Mouse (Mus musculus): ENCODE results near the gene Psat1.

Psat1 gene

DNA sequence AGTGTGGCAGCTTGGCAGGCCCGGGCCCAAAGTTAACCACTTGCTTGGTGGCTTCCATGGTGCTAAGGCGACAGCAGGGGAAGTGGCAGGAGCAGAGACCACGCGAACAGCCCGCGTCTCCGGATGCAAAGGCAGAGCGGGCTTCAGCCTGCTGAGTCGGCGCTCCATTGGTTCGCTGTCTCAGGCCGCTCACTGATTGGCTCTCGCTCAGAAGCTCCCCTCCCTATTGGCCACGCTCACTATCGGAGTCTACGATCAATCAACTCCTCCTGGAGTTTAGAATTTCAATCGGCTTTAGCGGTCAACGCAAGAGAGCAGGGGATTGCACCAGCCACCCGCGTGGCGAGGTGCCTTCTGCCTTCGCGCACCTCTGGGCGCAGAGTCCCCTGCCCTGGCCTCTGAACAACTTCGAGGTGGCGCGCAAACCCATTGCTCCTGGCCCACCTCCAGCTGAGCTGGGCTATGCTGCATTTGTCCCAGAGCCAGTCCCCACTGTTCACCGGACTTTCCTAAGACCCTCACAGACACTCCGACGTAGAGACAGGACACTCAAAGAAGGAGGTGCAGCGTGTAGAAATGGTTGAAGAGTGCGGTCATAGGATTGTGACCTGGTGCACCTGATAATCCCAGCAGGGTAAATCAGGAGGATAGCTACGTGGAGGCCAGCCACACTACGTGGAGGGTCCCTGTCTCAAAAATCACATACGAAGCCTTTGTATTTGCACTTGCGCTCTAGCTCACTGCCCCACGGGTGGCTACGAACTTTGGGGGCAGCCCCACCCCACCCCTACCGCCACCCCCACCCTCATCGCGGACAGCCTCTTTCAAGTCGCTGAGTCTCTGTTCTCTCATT lies 22.0 kb downstream of the Psat1 start:
- peak; percentile 80 for DNase-seq (ENCODE audit: low read depth, low spot score)

DNA sequence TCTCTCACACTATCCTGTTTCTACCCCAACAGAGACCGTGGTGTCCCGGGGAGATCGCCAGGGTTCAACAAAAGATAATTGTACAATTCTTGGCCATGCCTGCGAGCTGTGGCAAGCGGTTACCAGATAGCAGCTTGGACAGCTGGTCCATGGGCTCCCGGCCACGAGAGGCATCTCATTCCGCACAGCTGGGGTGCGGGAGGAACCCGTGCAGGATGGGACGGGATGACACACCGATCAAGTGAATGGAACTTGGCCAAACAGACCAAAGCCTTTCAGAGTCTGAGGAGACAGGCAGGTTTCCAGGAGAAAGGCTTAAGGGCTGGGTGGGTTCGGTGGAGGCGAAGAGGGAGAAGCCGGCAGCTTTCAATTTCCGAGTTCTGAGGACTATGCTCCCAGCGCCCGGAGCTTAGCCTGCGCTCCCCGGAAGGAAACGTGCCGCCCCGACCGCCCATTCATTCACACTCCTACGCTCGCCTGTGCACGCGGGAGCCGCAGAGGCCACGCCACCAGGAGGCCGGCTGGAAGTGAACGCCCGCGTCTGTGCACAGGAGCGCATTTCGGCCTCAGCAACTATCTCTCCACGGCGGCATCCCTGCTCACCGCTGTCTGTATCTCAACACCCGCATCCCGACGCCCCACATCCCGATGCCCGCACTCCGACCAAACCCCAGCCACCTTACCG lies 22.8 kb downstream of the Psat1 start:
- peak; percentile 16 for DNase-seq (ENCODE audit: low read depth, low spot score)

DNA sequence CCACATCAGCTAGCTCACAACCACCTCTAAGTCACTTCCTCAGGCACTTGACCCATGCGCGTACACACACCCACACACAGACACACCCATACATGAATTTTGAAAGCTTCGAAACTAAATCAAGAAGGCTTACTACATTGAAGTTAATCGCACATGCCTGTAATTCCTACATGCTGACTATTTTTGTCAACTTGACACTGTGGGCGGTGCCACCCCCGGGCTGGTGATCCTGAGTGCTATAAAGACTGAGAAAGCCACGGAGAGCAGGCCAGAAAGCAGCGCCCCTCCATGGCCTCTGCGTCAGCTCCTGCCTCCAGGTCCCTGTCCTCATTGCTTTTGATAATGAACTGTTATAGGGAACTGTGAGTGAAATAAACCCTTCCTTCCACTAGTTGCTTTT lies 23.7 kb downstream of the Psat1 start:
- DNase-seq (ENCODE audit: low read depth, low spot score): no peak

DNA sequence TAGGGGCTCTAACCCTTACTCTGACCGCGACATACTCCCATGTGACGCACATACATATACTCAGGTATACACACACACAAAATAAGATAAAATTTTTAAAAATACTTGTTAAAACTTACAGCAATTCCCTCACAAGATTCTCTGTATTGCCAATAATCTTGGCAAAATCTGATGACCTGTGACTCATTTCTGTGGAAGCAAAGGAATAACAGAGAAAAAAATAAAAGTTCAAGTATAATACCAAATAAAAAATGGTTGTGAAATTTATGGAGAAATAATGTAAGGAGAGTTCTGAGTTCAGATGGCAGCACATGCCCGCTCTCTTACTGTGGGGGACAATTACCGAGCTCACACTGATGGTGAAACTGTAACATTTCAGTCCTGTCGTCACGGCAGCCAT lies 27.8 kb downstream of the Psat1 start:
- no peak for DNase-seq (ENCODE audit: low read depth, low spot score)

DNA sequence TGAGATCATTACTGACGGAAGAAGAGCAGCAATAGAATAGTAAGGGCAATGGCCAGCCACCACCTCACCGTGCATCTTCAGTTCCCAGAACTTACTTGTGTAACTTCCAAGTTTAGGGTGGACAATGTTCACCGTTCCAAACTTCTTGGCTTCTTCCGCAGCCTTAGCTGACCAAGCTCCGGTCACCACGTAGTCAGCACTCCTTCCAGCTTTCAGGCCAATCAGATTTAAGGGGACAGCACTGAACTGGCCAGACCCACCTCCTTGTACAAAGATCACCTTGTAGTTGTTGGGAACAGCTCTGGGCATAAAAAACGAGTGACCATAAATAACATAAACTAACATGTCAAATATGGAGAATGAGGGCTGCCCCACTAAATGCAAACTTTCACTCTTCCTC lies 29.0 kb downstream of the Psat1 start:
- DNase-seq (ENCODE audit: low read depth, low spot score): no peak

DNA sequence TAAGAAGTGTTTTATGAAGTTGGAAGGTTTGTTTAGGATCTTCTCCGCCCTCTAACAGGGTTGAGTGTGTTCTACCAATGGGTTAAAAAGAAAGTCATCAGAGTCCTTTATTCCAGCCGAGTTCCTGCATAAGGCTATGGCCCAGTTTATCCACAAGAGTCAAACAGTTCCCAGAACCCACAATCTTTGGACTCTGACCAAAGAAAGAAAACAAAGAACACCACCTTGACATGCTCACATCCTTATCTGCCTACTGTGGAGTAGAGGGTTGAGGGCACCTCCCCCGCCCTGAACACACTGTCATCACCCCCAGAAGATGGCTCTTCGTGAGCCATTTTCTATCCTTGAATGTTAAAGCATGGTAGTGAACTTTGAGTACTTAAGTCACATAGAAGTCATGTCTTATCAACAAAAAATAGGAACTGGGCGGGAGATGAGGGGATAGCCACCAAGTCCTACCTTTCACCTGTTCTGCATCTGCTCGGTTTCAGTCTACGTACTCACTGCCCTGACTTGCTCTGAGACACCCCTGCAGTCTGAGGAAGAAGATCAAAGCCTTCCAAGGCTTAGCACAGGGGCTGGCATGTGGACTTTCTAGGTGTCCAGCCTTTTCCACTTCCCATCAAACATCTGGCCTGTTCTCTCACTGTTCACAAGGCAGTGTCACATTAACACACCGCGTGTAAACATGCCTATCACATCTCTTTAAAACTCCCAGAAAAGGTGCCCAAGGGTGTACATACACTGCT lies 33.7 kb downstream of the Psat1 start:
- no peak for DNase-seq (ENCODE audit: low read depth, low spot score)

DNA sequence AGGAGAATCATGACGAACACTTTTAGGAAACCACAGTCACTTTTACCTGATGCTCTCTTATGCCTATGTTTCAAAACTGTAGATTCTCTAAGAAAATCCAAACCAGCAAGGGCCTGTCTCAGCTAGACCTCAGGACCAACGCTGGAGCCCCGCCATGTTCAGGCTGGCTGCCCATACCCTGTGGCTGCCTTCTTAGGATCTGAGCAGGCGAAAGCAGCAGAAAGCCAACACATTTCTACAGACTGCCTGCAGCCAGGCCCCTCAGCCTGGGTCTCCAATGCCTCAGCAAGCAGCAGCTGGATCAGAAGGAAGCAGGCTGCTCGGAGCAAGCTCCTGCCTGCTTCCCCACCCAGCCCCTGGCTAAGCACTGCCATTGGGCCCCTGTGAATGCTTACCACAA lies 35.7 kb downstream of the Psat1 start:
- DNase-seq (ENCODE audit: low read depth, low spot score): no peak

DNA sequence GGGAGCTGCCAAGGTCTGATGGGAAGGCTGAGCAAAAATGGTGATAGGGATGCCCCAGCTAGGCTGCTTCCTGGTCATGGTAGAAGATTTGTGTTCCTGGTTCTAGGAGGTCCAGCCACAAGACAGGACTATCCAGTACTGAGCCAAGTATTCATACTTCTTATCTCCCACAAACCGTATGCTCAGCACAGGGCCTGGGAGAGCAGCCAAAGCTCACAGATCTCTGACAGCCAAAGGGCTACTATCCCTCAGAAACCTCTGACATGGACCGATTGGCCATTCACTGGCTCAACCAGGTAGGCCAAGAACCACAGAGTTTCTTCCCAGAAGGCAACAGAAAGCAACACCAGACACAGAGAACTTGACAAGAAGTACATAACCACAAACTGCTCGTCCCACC lies 36.1 kb downstream of the Psat1 start:
- no peak for DNase-seq (ENCODE audit: low read depth, low spot score)

DNA sequence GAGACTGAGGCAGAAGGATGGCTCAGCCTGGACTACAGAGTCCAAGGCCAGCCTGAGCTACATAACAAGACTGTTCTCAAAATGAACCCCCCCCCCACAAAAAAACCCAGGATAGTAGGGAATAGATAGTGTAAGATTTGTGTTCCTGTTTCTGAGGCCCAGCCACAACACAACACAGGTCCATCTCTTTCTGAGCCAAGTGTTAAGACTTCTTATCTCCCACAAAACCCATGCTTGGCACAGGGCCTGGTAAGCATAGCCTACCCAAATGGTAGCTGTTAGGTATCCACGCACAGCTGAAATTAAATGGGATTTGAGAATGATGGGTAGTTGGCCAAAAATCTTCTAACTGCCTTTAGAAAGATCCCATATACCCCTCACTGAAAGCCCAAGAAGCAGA lies 36.6 kb downstream of the Psat1 start:
- DNase-seq (ENCODE audit: low read depth, low spot score): no peak

DNA sequence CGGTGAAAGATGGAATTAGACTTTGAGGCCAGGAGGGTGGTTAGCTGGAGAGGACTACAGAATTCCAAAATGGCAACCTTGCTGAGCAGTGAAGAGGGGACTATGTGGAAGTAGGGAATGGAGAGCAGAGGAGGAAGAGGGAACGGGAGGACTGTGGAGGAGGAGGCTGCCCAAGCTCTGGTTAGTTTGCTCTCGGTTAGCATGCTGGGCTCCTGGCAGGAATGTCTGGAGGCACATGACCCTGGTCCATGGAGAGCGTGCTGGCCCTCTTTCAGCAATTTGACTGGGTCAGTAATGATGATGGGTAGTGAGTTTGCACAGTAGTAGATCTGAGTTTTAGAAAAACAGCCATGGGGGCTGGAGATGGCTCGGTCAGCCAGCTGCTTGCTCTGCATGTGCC lies 39.1 kb downstream of the Psat1 start:
- DNase-seq (ENCODE audit: low read depth, low spot score): no peak

DNA sequence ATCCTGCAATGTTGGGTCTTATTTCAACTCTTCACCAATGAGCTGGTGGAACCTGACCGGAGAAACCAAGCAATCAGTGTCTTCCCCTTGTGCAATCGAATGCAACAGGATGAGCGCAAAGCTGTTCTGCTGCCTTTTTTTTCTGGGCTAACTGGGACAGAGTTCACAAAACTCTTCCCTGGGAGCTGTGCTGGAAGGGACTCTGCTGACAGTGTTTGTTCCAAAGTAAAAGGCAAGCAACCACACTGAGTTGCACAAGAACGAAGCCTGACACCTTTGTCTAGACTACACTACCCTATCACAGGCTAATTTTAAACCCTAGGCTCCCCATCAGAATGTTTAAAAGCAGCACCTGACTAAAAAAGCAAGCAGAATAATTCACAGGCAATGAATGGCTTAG lies 42.4 kb downstream of the Psat1 start:
- DNase-seq (ENCODE audit: low read depth, low spot score): no peak

DNA sequence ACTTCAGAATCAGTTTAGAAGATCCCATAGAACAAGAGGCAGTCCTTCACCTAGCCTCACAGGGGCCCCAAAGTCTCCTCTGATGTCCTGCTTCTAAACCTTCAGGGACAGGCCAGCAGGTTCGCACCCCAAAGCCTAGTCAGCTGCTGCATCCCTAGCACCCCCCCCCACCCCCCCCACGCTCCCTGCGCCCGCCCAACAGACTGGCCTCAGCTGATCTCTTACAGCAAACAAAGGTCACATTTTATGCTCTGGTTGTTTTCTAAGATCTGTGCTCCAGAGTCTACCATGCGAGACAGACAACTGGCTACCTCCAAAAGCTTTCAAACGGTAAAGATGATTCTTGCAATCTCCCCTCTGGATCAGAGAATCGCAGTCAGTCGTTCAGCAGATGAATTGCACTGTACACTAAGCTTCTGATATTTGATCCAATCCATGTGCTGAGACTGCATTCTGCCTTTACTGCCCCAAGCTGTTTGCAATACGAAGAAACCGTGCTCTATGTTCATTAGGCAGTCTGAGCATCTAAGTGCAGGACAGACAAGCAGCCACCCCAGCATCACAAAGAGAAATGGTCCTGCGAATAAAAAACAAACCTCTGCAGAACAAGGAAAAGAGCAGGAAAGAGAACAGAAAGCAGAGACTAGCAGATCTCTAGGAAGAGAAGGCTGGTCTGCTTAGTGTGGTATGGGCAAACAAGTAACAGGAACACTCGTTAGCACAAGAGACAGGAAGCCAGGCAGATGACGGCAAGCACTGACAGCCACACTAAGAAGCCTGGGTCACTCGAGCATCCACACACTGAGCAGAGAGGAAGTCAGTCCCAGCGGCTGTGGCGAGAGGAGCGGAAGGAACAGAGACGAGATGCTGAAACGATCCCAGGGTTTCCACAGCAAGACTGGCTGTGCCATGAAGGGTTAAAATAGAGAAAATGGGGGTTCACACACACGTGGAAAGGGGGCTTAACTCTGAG lies 43.3 kb downstream of the Psat1 start:
- no peak for DNase-seq (ENCODE audit: low read depth, low spot score)

DNA sequence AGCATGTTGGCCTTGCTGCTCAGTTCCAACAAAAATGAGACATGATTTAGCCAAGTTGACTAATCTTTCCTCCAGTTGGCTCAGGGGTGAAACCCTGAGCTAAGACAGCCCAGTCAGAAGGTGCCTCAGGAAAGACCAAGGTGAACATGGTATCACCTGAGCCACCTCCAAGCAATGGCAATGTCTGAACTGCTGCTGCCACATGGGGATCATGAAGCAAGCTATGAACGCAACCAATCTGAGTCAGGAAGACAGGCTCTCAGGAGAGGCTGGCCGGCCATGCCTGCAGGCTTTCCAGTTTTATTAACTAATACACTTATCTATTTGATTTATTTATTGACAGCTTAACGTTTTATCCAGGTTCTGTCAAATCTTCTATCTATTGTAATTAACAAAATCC lies 51.5 kb downstream of the Psat1 start:
- no peak for DNase-seq (ENCODE audit: low read depth, low spot score)

DNA sequence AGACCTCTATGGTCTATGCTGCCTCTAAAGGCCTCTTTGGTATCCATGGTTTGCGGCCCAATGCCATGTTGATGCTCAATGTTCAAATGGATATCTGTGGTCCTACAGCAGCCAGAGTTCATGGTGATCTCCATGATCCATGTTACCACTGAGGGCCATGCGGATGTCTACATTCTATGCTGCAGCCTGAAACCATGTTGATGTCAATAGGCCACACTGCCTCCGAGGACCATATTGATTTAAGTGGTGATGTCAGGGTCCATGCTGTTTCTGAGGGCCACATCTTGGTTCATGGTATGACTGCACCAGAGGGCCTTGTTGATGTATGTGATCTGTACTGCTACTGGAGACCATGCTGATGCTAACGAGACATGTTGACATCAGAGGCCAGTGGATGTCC lies 55.0 kb downstream of the Psat1 start:
- no peak for DNase-seq (ENCODE audit: low read depth, low spot score)

DNA sequence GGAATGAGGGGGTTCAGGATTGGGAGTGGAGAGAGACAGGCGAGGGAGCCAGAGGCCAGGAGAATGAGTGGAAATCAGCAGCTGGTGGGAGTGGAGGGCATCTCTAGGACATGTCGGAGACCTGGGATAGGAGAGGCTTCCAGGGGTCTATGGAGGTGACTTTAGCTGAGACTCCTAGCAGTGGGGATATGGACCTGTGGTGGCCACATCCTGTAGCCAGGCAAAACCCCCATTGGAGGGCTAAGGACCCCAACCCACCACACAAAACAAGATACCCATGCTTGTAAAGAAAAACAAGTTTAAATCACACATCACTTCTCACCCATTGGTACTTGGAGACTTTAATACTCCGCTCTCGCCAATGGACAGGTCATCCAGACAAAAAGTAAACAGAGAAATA lies 58.7 kb downstream of the Psat1 start:
- no peak for DNase-seq (ENCODE audit: low read depth, low spot score)

DNA sequence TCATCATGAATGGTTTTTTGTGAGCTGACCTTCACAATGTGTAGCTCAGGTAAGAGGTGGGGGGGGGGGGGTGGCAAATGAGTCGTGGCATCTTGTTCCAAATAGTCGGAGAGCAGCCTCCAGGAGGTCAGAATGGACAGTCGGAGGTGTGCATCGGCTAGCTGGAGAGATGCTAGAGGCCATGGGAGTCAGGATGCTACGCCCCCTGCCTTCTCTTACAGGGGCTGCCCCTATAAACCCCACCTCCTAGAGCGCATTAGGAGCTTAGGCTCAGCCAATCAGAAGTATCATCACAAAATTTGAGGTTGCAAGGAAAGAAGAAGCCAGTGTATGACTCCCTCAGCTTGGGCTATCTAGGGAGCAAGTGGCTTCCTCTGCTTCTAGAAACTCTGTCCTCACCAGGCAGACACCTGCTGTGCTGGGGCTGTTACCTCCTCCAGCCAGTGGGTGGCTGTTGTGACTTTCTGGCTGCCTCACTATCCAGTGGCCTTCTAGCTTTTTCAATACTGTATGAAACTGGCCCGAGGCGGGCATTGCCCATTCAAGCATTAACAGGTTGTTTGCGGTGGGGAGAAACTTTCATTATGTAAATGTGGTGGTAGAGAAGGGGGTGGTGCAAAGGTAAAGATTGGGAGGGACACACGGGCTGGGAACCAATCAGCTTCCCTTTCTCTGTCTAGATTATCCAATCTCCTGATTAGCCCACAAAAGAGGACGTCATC lies 64.3 kb downstream of the Psat1 start:
- no peak for DNase-seq (ENCODE audit: low read depth, low spot score)

DNA sequence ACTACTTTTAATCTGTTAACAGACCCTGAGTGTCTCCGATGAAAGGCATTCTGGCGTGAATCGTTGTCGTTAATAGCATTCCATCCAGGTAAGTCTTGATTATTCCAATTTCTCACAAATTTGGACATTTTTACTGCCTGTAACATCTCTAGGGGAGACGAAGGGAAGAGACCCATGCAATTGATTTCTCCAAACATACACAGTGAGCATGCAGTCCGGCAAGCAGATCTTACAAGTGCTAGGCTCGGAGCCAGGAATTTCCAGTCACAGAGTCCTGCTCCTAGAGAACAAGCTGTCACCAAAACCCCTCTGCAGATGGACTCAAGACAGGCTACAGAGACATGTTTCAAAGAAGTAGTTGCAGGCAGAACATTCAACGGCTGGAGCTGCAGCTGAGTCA lies 66.4 kb downstream of the Psat1 start:
- no peak for DNase-seq (ENCODE audit: low read depth, low spot score)

DNA sequence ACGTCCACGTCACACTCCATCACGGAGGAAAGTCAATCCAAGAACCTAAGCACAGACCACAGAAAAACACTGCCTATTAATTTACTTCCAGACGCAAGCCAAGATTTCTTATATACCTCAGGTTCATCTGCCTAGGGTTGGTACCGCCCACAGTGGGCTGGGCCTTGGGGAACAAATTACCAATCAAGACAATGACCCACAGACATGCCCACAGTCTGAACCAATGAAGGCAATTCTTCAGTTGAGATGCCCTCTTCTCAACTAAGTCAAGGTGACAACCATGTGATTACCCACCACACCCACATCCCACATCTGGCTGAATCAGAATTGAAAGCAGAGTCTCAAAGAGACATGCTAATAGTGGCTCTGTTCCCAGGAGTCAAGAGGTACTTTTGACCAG lies 67.9 kb downstream of the Psat1 start:
- no peak for DNase-seq (ENCODE audit: low read depth, low spot score)

DNA sequence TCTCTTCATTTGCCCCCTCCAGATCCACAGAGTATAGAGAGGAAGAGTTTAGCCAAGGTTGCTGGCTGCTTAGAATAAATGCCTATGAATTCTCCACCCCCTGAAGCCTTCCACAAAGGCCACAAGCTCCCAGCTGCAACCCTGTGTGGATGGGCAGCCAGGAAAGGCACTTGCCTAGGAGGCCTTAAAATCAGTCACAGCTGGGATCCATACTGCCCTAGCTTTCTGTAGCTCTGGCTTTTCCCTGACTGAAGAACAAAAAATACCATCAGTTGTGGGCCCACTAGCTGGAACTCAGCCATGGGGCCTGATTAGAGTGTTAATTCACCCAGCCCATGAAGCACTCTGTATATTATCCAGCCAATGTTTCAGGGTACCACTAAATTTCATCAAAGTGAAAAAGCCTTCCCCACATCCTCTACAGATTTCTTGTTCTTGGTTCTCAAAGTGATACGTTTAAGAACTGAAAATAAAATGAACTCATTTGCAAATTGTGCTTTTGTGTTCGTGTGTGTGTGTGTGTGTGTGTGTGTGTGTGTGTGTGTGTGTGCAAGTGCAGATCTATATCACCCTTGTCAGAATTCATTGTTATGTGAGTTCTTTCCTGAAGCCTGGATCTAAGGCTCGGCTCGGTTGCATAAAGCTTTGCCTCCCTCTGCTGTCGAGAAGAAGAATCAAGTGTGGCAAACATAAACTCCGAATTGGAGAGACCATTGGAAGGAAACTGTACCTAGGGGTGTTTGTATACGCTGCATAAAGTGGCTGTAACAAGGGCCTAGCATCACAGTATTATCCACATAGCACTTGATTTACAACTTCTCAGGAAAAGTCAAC lies 78.1 kb downstream of the Psat1 start:
- DNase-seq (ENCODE audit: low read depth, low spot score): peak; percentile 34

DNA sequence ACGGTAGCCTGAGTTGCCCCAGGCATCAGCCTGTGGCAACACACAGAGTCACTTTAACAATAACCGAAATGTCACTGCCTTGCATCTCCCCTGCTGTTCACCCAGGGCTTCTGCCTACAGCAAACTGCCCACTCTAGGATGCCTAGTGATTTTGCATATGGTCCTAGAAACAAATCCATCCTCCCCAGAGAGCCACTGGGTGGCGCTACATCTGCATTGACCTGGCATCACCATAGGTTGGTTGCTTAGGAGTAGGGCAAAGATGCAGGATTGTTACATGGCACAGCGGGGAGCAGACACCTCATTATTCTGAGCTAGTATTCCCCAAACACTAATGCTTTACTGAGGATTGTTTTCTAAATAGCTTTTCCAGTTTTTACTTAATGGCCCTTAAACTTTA lies 80.3 kb downstream of the Psat1 start:
- no peak for DNase-seq (ENCODE audit: low read depth, low spot score)
